Mouse (Mus musculus) embryonic facial prominence, embryonic 15.5 days (tissue): ENCODE data around the gene Gm49369. TPM values are rescaled to one million over a fixed set of nuclear protein-coding genes. Genes with fewer than 3 reads are reported as not detected.

Experiments
- ATAC-seq: fragments of 200-750 bp; cut with Nextera tagmentation; 2 replicates; pipeline ENCODE4 v1.8.0; 2017; ENCODE audit warnings: low read depth, moderate TSS enrichment; ENCODE audit not compliant: insufficient number of reproducible peaks, low FRiP score, low TSS enrichment
- H3K27ac ChIP-seq: fragments of 300-500 bp; sonication (generic); replicated peaks from 2 replicates; pipeline ENCODE4 v1.5.1; 2015; ENCODE audit warnings: mild to moderate bottlenecking, inconsistent platforms
- H3K27me3 ChIP-seq: fragments of 300-500 bp; sonication (generic); 2 replicates; pipeline ENCODE4 v1.6.1; 2015; ENCODE audit warnings: inconsistent platforms
- H3K36me3 ChIP-seq: fragments of 300-500 bp; sonication (generic); 2 replicates; pipeline ENCODE4 v1.6.1; 2015; ENCODE audit warnings: mild to moderate bottlenecking, inconsistent platforms
- H3K4me1 ChIP-seq: fragments of 300-500 bp; sonication (generic); 2 replicates; pipeline ENCODE4 v1.6.1; 2015; ENCODE audit warnings: inconsistent platforms
- H3K4me2 ChIP-seq: fragments of 300-500 bp; sonication (generic); replicated peaks from 2 replicates; pipeline ENCODE4 v1.6.1; 2015; ENCODE audit warnings: mild to moderate bottlenecking, inconsistent platforms
- H3K4me3 ChIP-seq: fragments of 300-500 bp; sonication (generic); replicated peaks from 2 replicates; pipeline ENCODE4 v1.5.1; 2015; ENCODE audit warnings: mild to moderate bottlenecking, inconsistent platforms
- H3K9ac ChIP-seq: fragments of 300-500 bp; sonication (generic); 2 replicates; pipeline ENCODE4 v1.6.1; 2015; ENCODE audit warnings: inconsistent platforms
- H3K9me3 ChIP-seq: fragments of 300-500 bp; sonication (generic); replicated peaks from 2 replicates; pipeline ENCODE4 v1.6.1; 2016; ENCODE audit warnings: inconsistent platforms
- WGBS: fragments of 180-500 bp; shearing (Covaris S2); methylation state at CpG from one replicate; pipeline ENCODE4 v1.1.7; 2015; 5-methylcytosine and 5-hydroxymethylcytosine counted together
- polyA plus RNA-seq: library from polyadenylated mRNA; unstranded; fragments of >200 nt; fragmentation: Nextera tagmentation; extraction: Ambion mirVana; gene quantifications from 2 replicates; pipeline ENCODE4 v1.2.1, GENCODE M21; 2015

Gm49369 gene
- polyA plus RNA-seq, 1 experiment from 2014 or later, result not detected

- WGBS, result 22% methylated on average over 11 of the region's 11 CpGs
- H3K27me3 ChIP-seq, result peaks cover 35% of the 10 kb centered on the region
Measured at GRCm38 (mm10) chr7:142371398-142371767, 11.1 kb downstream of the Gm49369 start.

GRCm38 (mm10) chr7:142370937-142371336 lies 11.5 kb downstream of the Gm49369 start:
- no peak overlapping the region for H3K27ac ChIP-seq
- peaks cover 43% of the 10 kb centered on the region for H3K4me1 ChIP-seq
- peaks cover 1% of the 10 kb centered on the region for H3K36me3 ChIP-seq
- H3K9ac ChIP-seq, result no peak overlapping the region
- peaks cover 35% of the 10 kb centered on the region for H3K27me3 ChIP-seq
- peak overlapping the region; percentile 46 for H3K4me3 ChIP-seq
- WGBS, result 85% methylated on average over 18 of the region's 18 CpGs
- no peaks in the 10 kb centered on the region for H3K9me3 ChIP-seq
- peak overlapping the region; percentile 80 for H3K4me2 ChIP-seq
- ATAC-seq, result no peak

More at GRCm38 (mm10) chr7:142371398-142371767, 11.1 kb downstream of the Gm49369 start:
- ATAC-seq, result no peak
- Histone ChIP-seq H3K27ac (no peak overlapping the region), H3K4me2 (peak overlapping the region; percentile 80), H3K9ac (0 out of 2 replicates have a peak overlapping the region, but pooled peaks have one; percentile 18), H3K9me3 (no peaks in the 10 kb centered on the region), H3K4me1 (peaks cover 43% of the 10 kb centered on the region), H3K36me3 (peaks cover 6% of the 10 kb centered on the region), H3K4me3 (peak overlapping the region; percentile 46)

- Histone ChIP-seq H3K9ac (no peak overlapping the region), H3K36me3 (no peaks in the 10 kb centered on the region), H3K9me3 (no peaks in the 10 kb centered on the region), H3K4me2 (no peak overlapping the region), H3K27ac (no peak overlapping the region), H3K4me1 (peaks cover 38% of the 10 kb centered on the region), H3K27me3 (peaks cover 35% of the 10 kb centered on the region), H3K4me3 (no peak overlapping the region)
- 66% methylated on average over 6 of the region's 6 CpGs for WGBS
- no peak for ATAC-seq
Measured at GRCm38 (mm10) chr7:142369820-142370219, 12.6 kb downstream of the Gm49369 start.

GRCm38 (mm10) chr7:142368856-142369255 lies 13.6 kb downstream of the Gm49369 start:
- H3K36me3 ChIP-seq, result no peaks in the 10 kb centered on the region
- H3K27ac ChIP-seq, result no peak overlapping the region
- H3K9me3 ChIP-seq, result no peaks in the 10 kb centered on the region
- 76% methylated on average over 2 of the region's 2 CpGs for WGBS
- no peak overlapping the region for H3K4me3 ChIP-seq
- no peak for ATAC-seq
- H3K4me1 ChIP-seq, result peaks cover 29% of the 10 kb centered on the region
- H3K4me2 ChIP-seq, result no peak overlapping the region
- H3K9ac ChIP-seq, result no peak overlapping the region
- H3K27me3 ChIP-seq, result peaks cover 35% of the 10 kb centered on the region

- no peak overlapping the region for H3K27ac ChIP-seq
- no peaks in the 10 kb centered on the region for H3K36me3 ChIP-seq
- no peaks in the 10 kb centered on the region for H3K27me3 ChIP-seq
- WGBS, result 67% methylated on average over 4 of the region's 4 CpGs
- no peaks in the 10 kb centered on the region for H3K4me1 ChIP-seq
- no peak for ATAC-seq
- H3K4me2 ChIP-seq, result no peak overlapping the region
- H3K9me3 ChIP-seq, result no peaks in the 10 kb centered on the region
- no peak overlapping the region for H3K4me3 ChIP-seq
- H3K9ac ChIP-seq, result no peak overlapping the region
Measured at GRCm38 (mm10) chr7:142363107-142363506, 19.4 kb downstream of the Gm49369 start.

GRCm38 (mm10) chr7:142360743-142361142 lies 21.7 kb downstream of the Gm49369 start:
- no peaks in the 10 kb centered on the region for H3K27me3 ChIP-seq
- no peak overlapping the region for H3K9ac ChIP-seq
- no peaks in the 10 kb centered on the region for H3K9me3 ChIP-seq
- no peak overlapping the region for H3K4me3 ChIP-seq
- no peak for ATAC-seq
- H3K4me1 ChIP-seq, result no peaks in the 10 kb centered on the region
- no peak overlapping the region for H3K4me2 ChIP-seq
- H3K36me3 ChIP-seq, result no peaks in the 10 kb centered on the region
- no peak overlapping the region for H3K27ac ChIP-seq

- Histone ChIP-seq H3K36me3 (no peaks in the 10 kb centered on the region), H3K4me2 (no peak overlapping the region), H3K4me3 (no peak overlapping the region), H3K9me3 (no peaks in the 10 kb centered on the region), H3K27ac (no peak overlapping the region), H3K27me3 (no peaks in the 10 kb centered on the region), H3K4me1 (no peaks in the 10 kb centered on the region), H3K9ac (no peak overlapping the region)
- 76% methylated on average over 8 of the region's 8 CpGs for WGBS
- no peak for ATAC-seq
Measured at GRCm38 (mm10) chr7:142359129-142359528, 23.3 kb downstream of the Gm49369 start.

- Histone ChIP-seq H3K4me3 (no peak overlapping the region), H3K4me2 (no peak overlapping the region), H3K4me1 (no peaks in the 10 kb centered on the region), H3K9ac (no peak overlapping the region), H3K36me3 (no peaks in the 10 kb centered on the region), H3K27me3 (no peaks in the 10 kb centered on the region), H3K27ac (no peak overlapping the region), H3K9me3 (no peaks in the 10 kb centered on the region)
- WGBS, result 71% methylated on average over 3 of the region's 3 CpGs
- ATAC-seq, result no peak
Measured at GRCm38 (mm10) chr7:142357566-142357965, 24.9 kb downstream of the Gm49369 start.

GRCm38 (mm10) chr7:142354661-142355233 lies 27.7 kb downstream of the Gm49369 start:
- H3K4me3 ChIP-seq, result no peak overlapping the region
- ATAC-seq, result 0 out of 2 replicates have a peak, but pooled peaks have one; percentile 8
- WGBS, result 69% methylated on average over 8 of the region's 8 CpGs

GRCm38 (mm10) chr7:142353854-142354253 lies 28.6 kb downstream of the Gm49369 start:
- Histone ChIP-seq H3K4me2 (no peak overlapping the region), H3K36me3 (no peaks in the 10 kb centered on the region), H3K4me3 (no peak overlapping the region), H3K27me3 (no peaks in the 10 kb centered on the region), H3K27ac (no peak overlapping the region), H3K9me3 (no peaks in the 10 kb centered on the region), H3K4me1 (peaks cover 6% of the 10 kb centered on the region), H3K9ac (no peak overlapping the region)
- no peak for ATAC-seq
- WGBS, result 60% methylated on average over 5 of the region's 5 CpGs

More at GRCm38 (mm10) chr7:142354661-142355233, 27.7 kb downstream of the Gm49369 start:
- Histone ChIP-seq H3K27me3 (no peaks in the 10 kb centered on the region), H3K4me1 (no peaks in the 10 kb centered on the region), H3K9ac (no peak overlapping the region), H3K36me3 (no peaks in the 10 kb centered on the region), H3K9me3 (no peaks in the 10 kb centered on the region), H3K4me2 (no peak overlapping the region), H3K27ac (no peak overlapping the region)

- Histone ChIP-seq H3K4me1 (peaks cover 6% of the 10 kb centered on the region), H3K27ac (no peak overlapping the region), H3K9ac (no peak overlapping the region), H3K4me2 (no peak overlapping the region), H3K4me3 (no peak overlapping the region), H3K27me3 (no peaks in the 10 kb centered on the region), H3K36me3 (no peaks in the 10 kb centered on the region), H3K9me3 (no peaks in the 10 kb centered on the region)
- no peak for ATAC-seq
- WGBS, result 69% methylated on average over 5 of the region's 5 CpGs
Measured at GRCm38 (mm10) chr7:142351569-142351968, 30.9 kb downstream of the Gm49369 start.

- Histone ChIP-seq H3K36me3 (no peaks in the 10 kb centered on the region), H3K4me2 (no peak overlapping the region)
- no peak for ATAC-seq
Measured at GRCm38 (mm10) chr7:142349308-142349961, 33.0 kb downstream of the Gm49369 start.

More at GRCm38 (mm10) chr7:142349308-142349961, 33.0 kb downstream of the Gm49369 start:
- H3K27me3 ChIP-seq, result no peaks in the 10 kb centered on the region
- H3K9me3 ChIP-seq, result no peaks in the 10 kb centered on the region
- 24% methylated on average over 9 of the region's 9 CpGs for WGBS
- no peak overlapping the region for H3K4me3 ChIP-seq
- no peak overlapping the region for H3K9ac ChIP-seq
- peaks cover 6% of the 10 kb centered on the region for H3K4me1 ChIP-seq
- peak overlapping the region; percentile 74; the same call in 1 of the 2 replicates for H3K27ac ChIP-seq
